Mouse (Mus musculus) embryo, embryonic 10 days (tissue): Measurements from ENCODE around the gene Muc3.
"Not testable (repeated sequence)": the region's sequence is repeated elsewhere in the genome, so short reads cannot be mapped to it uniquely, and the experiment has no call there.

Source experiments
- DNase-seq: peaks from one replicate; pipeline ENCODE4 v3.0.0-alpha.2; 2015; ENCODE audit warnings: low spot score

Muc3 gene

DNA sequence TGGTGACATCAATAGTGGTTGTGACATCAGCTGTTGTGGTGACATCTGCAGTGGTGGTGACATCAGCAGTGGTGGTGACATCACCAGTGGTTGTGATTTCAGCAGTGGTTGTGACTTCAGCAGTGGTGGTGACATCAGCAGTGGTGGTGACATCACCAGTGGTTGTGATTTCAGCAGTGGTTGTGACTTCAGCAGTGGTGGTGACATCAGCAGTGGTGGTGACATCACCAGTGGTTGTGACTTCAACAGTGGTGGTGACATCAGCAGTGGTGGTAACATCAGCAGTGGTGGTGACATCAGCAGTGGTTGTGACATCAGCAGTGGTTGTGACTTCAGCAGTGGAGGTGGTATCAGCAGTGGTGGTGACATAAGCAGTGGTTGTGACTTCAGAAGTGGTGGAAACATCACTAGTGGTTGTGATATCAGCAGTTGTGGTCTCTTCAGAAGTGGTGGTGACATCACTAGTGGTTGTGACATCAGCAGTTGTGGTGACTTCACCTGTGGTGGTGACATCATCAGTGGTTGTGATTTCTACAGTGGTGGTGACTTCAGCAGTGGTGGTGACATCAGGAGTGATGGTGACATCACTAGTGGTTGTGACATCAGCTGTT, at the start of gene Muc3:
TSS of gene Muc3 (minus strand) at position 51 of the 611 bp plus-strand sequence.
- not testable (repeated sequence) for DNase-seq

- no peak for DNase-seq
These were observed 45.5 kb upstream of the Muc3 start for GRCm38 (mm10) chr5:137194488-137195120.

- no peak for DNase-seq
These were observed 44.3 kb upstream of the Muc3 start for GRCm38 (mm10) chr5:137193279-137193952.

GRCm38 (mm10) chr5:137189326-137189725, 40.2 kb upstream of the Muc3 start:
- peak; percentile 48 for DNase-seq

DNA sequence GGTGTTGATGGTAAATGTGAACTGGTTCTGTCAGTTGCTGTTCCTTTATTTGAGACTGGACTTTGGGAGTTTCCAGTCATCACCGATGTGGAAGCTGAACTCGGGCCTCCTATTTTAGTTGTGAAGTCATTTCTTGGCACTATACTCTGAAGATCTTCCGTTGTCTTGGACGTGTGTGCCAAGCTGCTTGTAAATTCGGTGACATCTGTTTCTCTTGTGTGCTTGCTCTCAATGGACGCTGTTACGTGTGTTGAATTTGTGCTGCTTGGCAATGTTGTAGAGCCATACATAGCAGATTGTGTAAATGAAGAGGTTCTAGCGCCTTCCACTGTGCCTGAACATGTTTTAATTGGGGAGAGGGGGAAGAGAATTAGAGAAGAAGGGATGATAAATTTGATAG, 36.2 kb upstream of the Muc3 start:
- no peak for DNase-seq

DNA sequence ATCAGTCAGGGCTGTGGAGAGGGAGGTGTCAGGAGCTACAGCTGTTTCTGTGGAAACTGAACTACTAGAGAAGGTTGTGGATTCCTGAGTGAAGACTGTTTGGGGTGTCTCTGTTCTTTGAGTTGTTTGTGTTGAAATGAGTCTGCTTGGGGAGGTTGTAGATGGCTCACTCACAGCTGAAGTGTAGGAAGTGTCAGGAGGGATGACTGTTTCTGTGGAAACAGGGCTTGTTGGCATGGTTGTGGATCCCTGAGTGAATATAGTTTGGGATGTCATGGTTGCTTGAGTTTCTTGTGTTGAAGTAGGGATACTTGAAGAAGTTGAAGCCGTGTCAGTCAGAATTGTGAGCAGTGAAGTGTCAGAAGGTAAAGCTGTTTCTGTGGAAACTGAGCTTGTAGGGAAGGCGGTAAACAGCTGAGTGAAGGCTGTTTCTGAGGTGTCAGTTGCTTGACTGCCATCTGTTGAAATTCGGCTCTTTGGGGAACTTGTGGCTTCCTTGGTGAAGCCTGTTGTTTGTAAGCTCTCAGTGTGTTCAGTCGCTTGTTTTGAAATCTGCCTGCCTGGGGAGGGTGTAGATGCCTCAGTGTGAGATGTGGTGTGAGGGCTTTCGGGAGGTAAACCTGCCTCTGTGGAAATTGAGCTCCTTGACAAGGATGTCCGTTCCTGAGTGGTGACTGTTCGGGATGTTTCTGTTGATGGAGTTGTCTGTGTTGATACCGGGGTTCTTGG, 30.7 kb upstream of the Muc3 start:
- no peak for DNase-seq

DNA sequence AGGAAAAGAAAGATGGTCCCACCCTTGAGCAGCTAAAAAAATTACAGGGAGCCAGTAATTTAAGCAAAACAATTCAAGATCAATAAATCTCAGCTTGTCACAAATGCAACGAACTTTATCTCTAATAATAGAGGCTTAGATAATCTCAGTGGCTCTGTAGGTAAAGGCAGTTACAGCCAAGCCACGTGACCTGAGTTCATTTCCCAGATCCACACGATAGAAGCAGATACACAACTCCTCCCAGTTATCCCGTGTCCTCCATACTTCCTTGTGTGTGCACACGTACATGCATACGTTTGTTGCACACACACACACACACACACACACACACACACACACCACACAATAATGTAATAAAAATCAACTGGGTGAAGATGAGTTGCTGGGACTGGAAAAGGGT, 24.8 kb upstream of the Muc3 start:
- DNase-seq, result no peak

DNA sequence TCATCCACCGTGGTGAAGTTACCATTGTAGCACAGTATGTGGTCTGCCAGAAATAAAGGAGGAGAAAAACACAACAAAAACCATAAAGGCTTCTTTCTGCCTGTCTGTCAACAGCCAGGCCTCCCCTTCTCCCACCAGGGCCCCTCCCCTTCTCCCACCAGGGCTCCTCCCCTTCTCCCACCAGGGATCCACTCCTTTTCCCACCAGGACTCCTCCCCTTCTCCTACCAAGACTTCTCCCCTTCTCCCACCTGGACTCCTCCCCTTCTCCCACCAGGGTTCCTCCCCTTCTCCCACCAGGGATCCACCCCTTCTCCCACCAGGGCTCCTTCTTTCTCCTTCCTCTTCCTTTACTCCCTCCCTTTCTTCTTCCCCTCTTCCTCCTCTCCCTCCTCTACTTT, 23.5 kb upstream of the Muc3 start:
- no peak for DNase-seq

- no peak for DNase-seq
These were observed 22.4 kb upstream of the Muc3 start for GRCm38 (mm10) chr5:137171478-137171877.

DNA sequence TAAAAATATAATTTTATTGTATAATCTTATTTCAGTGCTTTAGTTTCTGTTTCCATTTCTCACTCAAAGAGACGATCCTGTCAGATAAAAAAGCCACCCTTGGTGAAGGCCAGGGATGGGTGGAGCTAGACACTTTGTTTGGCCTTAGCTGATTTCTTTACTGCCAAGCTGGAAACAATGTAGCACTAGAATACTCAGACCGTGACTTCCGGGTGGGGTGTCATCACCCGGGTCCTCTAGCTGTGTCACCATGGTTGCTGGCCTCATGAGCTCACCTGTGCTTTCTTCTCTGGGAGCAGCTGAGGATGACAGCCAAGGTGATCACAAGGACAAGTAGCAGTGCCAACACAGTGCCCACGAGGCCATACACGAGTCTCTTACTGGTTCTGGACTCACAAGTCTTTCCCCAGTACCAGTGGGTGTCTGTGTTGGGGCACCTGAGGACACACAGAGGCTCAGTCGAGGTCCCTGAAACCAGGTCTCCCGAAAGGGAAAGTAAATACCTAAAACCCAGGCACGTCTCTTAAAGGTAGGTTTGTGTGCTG, 21.8 kb upstream of the Muc3 start:
- no peak for DNase-seq

- DNase-seq, result no peak
These were observed 18.4 kb upstream of the Muc3 start for GRCm38 (mm10) chr5:137167539-137167938.

DNA sequence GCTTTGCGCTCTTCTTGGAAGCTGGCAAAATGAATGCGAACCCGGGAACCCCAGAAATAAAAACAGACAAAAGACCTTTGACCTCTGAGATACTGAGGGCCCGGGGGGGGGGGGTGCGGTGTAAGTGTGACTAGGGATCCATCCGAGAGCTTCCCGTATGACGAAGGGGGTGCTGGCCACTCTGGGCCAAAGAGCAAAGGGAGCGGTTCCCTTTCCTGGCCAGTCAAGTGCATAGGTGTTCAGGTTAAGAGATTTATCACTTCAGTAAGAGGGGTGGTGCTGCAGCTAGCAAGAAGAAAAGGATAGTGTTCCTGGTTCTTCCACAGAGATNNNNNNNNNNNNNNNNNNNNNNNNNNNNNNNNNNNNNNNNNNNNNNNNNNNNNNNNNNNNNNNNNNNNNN, 16.9 kb upstream of the Muc3 start:
- DNase-seq, result no peak

DNA sequence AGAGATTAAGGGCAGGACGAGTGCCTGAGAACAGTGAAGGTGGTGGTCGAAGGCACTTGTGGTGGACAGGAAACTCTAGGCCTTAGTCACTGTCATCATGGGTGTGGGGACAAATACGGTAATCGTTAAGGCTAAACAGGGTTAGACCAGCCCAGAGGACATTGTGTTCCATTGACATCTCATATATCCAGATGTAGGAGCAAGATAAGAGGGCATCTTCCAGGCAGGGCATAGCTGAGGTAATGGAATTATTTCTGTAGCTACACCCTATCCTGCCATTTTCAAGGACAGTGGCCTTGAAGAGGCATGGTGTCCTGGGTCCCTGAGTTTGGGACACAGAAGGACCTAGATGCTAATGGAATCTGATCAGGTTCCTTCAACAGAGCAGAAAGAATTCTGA, 12.7 kb upstream of the Muc3 start:
- DNase-seq, result no peak

DNA sequence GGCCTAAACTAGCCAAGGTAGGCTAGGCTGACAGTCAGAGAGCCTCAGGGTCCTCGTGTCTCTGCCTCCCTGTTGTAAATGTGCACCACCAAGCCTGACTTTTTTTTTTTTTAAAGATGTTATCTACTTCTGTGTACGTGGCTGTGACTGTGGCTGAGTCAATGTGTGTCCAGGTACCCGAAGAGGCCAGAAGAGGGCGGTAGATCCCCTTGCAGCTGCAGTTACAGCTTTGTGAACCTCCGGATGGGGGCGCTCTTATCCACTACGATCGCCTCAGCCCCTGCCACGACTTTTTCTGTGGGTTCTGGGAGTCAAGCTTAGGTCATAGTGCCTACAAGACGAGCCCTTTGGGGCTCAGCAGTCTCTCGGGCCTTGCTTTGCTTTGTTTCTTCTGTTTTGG, 10.3 kb upstream of the Muc3 start:
- DNase-seq, result peak; percentile 17

DNA sequence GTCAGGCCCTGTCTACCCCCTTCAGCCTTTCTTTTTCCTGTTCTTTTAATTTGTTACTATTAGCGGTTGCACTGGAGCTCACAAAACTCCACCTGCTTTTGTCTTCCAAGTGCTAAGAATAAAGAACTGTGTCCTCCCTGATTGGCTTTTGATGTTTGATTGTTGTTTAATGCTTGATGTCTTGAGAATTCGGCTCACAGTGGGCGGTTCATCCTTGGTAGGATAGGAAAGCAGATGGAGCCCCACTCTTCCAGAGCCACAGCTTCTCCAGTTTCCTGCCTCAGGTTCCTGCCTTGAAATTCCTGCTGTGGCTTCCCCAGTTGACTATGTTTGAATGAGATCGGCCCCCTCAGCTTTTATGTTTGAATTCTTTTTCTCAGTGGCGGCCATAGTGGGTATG, 4.2 kb upstream of the Muc3 start:
- DNase-seq, result no peak

DNA sequence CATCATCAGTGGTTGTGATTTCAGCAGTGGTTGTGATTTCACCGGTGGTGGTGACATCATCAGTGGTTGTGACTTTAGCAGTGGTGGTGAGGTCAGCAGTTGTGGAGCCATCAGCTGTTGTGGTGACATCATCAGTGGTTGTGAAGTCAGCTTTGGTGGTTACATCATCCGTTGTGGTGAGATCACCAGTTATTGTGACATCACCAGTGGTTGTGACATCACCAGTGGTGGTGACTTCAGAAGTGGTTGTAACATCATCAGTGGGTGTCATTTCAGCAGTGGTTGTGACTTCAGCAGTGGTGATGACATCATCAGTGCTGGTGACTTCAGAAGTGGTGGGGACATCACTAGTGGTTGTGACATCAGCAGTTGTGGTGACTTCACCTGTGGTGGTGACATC, 3.5 kb upstream of the Muc3 start:
- DNase-seq, result peak; percentile 31

GRCm38 (mm10) chr5:137140836-137141235, 8.3 kb downstream of the Muc3 start:
- no peak for DNase-seq

GRCm38 (mm10) chr5:137138977-137139376, 10.1 kb downstream of the Muc3 start:
- no peak for DNase-seq

DNA sequence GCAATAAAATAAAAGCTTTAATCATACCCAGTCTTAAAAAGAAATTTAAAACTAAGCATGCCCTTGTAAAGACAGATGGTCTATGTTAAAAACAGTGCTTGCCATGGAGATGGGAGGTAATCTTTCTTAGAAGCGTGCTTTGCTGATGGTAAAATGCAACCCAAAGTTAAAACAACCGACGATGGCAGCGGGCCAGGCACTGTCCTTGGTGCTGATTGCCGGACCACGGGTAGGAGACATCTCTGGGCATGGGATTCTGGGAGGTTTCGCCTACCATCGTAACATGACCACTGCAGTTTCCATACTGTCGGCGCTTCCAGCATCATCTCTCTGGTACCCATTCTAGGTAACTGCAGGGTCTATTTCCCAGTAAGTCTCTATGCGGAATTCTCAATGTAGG, 14.2 kb downstream of the Muc3 start:
- DNase-seq, result peak; percentile 57

DNA sequence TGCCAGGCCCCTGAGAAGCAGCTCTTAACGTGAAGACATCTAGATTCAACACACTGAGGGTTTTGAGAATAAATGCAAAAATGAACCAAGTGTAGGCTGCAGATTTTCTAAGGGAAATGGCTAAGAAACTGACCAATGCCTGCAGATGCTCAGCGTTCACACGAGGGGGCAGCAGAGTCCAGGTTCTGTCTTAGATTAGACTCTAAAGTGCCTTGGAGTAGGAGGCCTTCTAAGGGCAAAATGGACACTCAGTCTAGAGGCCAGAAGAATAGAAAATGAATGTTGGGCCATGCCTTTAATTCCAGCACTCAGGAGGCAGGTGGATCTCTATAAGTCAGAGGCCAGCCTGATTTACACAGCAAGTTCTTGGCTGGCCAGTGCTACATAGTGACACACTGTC, 17.6 kb downstream of the Muc3 start:
- DNase-seq, result peak; percentile 83

DNA sequence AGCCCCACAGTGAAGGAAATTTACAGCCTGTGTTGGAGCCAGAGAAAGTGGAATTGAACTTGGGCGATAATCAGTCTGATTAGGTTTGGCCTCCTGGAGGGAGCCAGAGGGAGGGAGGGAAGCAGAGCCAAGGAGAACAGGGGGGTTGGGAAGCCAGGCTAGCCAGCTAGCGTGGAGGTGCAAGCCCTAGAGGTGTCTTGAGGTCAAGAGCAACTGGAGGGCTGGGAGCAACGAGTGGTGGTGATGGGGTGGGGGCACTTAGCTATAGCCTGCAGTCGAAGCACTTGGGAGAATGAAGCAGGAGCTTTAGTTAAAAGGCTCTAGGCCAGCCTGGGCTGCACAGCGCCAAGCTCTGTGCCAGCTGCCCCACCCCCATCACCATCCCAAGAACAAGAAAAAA, 19.8 kb downstream of the Muc3 start:
- no peak for DNase-seq

DNA sequence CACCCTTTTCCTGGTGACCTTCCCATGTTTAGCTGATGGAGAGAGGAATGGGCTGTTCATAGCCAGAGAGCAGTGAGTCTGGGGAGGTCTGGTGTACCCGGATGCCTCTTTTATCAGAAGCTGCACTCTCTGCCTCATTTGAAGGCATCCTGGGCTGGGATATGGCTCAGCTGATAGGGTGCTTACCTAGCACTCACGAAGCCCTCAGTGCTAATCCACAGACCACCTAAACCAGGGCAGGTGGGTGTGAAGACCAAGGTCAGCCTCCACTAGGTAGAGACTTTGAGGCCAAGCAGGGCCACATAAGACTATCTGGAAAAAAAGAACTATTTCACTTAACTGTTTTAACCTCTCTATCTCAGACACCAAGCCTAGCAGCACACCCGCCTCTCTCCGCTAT, 25.6 kb downstream of the Muc3 start:
- no peak for DNase-seq
